Mouse (Mus musculus): ENCODE results near the gene Col4a2.

The Col4a2 gene

DNA sequence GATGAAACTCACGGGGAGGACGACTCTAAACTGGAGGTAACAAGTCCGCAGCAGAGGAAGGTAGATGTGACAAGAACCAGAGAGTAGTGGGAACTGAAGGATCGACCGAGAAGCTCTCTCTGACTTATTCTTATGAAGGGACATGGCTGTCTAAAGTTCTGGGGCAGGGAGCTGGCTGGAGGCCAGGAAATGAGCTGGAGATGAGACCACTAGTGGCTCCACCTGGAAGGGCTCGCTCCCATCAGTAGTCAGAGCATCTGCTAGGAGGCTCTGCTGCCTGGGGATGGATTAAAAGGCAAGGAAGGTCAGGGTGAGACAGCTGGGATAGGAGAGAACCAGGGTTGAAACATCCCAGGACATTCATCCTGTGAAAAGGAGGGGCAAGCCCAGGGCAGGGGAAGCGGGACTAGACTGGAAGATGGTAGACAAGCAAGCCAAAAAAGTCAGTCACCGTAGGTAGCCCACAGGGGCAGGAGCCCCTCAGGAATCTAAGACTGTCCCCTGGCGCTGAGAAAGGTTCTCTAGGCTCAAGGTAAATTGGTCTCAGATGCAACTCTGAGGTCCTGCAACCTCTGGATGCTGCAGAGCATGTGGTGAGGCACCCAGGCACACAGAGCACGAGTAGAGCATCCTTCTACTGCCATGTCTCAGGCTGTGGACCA is 16.2 kb upstream of the Col4a2 start:
- no peak for DNase-seq (ENCODE audit: low read depth)

DNA sequence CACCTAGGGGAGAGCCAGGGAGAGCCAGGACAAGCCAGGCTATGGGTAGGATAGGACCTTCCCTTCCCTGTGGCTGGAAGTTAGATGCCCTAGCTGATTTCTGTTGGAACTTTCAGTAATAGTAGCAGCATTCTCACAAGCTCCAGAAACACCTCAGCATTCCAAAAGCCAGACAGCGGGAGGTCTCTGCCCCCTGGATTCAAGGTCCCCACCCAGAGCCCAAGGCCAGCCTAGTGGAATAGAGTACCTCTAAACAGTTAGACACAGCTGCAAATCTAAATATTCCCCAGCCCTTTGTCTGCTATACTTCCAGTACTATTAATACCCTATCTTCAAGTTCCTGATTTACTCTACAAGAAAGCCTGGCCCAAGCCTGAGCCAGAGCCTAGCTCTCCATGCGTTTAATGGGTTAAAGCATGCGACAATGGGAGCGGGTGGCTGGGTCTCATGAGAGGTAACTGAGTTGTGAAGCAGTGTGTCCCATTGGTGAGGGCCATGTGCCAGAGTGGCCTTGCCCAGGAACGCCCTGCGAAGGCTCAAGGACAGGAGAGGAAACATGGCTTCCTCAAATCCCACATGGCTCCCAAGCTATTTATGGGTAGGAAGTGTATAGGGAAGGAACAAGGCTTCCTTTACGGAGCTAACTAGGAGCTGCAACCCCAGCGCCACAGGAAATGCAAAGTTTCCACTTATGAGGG is 15.3 kb upstream of the Col4a2 start:
- DNase-seq (ENCODE audit: low read depth), result no peak

DNA sequence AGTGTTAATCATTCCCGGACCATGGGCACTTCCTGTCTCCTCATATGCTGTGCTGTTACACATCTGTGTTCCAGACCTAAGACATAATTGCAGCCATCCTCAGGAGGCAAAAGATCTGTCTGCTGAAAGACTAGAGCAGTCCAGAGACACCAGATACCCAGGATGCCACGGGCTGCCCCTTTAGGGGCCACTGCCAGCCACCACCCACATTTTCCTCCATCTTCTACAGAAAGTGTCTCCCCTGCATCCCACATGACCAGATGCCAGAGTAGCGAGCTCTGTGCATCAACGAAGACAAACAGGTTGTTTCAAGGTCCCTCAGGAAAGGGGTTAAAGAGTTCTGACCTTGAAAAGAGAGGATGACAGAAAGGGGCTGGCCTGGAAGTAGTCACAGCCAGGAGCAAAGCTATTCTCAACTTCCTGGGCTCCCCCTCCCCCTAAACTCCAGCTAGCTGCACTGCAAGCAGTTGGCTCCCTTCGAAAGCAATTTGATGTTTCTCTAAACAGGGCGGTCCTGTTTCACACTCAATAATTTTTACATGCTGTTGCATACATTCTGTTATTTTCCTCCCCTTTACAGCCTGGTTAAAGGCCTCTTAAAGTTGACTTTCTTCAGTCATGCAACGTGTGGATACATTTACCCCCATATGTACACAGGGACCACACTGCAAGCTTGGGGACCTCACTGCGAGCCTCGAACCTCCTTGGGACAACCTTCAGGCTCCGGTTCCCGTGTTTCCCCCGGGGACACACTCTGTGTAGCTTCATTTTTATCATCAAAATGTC is 13.9 kb upstream of the Col4a2 start:
- DNase-seq (ENCODE audit: low read depth), result no peak

DNA sequence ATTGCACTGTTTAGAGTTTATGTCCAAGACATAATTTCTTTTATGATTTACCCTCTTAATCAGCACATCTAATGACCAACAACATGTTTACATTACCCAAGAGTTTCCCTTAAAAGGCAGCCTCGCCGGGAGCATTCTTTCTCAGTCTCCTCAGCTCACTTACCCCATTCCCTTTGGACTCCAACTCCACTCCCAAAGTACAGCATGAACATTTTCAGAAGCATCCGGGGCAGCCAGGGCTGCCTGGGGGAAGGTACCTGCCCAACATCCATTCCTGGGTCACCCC is 13.3 kb upstream of the Col4a2 start:
- DNase-seq (ENCODE audit: low read depth), result no peak

DNA sequence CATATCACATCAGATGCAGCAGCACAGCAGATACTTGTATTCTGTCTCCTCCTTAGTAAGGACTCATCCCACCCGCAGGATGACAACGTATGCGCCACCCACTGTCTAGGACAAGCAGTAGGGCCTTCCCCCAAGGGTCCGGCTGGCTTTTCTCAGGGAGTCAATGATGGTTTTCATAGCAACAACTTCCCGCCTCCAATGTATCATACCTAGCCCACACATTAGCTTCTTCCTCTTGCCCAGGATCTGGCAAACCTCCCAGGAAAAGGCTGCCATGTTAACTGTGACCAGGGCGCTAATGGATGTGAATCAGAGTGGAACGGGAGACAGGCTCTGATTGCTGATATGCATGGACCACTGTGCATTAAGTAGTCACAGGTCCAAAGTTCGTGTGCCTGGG is 12.2 kb upstream of the Col4a2 start:
- DNase-seq (ENCODE audit: low read depth), result no peak

DNA sequence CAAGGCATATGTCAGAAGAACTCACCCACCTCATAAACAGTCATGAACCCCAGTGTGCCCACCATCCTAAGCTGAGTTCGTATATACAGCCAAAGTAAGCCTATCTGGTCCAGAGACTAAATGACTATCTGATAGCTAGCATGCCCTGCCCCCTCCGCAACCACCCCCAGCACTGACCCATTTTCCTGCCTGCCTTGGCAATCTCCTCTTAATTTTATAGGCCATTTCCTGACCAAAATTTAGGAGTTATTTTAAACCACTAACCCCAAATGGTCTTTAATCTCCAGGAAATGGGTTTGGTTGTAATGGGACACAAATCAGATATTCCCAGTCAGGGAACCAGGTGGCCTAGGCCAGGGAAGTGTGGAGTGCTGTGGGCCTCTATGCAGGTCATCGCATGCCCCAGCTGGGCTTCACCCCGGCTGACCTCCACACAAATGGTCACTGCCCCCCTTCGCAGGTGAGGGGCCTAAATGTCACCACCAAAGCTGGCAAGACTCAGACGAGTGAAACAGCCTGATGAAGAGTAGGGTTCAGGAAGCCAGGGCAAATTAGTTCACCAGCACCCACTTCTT is 8.5 kb upstream of the Col4a2 start:
- no peak for DNase-seq (ENCODE audit: low read depth)

DNA sequence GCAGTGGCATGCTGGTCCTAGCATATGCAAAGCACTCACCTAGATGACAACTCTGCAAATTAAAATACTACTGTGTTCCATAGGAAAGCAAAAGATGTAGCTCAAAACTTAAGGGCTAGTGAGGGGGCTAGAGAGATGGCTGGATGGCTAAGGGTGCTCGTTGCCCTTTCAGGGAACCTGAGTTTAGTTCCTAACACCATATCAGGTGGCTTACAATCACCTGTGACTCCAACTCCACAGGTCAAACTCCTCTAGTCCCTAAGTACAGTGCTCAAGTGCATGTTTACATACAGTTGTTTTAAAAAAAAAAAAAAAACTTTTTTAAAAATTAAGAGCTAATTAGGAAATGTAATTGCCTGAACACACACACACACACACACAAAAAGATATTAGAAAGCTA is 7.1 kb upstream of the Col4a2 start:
- DNase-seq (ENCODE audit: low read depth), result no peak

DNA sequence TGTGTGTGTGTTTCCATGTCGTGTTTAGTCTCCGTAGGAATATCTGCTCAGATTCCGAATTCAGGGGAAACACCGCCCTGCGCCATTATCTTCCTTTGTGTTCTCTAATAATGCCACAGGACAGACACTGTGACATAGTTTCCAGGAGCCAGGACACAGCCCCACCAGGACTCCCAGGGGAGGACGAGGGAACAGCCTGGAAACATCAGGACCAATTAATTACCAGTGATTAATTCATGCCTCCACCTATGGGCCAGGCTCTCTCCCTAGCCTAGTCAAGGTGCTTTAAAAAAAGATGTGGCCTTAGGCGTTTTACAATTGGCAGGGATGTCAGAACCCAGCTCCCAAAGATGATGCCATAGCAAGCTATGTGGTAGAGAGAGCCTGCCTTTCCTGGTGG is 5.2 kb upstream of the Col4a2 start:
- DNase-seq (ENCODE audit: low read depth), result no peak

DNA sequence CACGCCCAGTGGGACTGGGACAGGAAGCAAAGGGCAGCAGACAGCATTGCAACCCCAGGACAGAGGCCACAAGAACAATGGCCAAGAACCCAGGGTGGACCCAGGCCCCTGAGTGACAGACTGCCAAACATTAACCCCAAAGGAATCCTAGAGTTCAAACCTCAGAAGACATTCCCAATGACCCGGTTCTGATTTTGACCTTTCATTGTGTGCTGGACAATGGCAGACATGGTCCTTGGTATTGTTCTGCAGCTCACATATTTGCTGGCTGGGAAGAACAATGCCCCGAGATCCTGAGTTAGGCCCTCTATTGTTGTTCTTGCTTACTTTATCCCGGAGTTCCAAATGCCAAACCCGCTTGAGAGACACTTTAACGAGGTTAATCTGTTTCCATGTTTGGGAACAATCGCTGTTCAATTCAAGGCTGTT is 4.0 kb upstream of the Col4a2 start:
- DNase-seq (ENCODE audit: low read depth), result no peak

DNA sequence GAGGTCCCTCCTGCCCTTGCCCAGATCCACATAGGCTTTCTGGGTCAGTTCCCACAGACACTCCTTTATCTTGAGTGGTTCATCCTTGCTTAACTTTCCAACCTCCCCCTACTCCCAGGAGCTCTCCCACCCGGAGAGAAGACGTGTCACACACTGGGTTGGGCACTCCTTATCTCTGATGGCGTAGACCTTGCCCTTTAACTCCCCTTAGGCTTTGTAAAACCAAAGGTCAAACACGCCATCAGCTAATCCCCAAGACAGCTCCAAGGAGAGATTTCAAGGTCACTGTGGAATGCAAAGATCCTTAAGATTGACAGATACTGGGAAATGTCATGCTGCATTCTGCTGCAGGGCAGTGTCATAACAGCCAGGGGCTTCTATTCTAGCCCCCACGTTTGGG is 3.4 kb upstream of the Col4a2 start:
- no peak for DNase-seq (ENCODE audit: low read depth)

DNA sequence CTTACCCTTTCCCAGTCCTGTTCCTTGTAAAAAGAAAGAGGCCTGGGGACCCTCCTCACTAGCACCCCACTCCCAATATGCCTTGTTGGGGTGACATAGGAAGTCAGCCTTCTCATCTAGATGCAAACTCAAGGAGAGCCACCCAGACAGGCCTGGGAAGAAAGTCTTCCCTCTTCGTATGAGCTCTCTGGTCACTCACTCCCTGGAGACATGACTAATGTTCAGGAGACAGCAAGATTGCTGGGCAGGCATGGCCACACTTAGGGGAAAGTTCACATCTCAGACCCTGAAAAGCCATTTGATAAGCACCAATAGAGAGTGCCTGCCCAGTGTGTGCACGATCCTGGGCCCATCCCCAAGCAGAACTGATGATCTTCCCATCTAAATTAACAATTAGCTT is 2.6 kb upstream of the Col4a2 start:
- DNase-seq (ENCODE audit: low read depth), result no peak

DNA sequence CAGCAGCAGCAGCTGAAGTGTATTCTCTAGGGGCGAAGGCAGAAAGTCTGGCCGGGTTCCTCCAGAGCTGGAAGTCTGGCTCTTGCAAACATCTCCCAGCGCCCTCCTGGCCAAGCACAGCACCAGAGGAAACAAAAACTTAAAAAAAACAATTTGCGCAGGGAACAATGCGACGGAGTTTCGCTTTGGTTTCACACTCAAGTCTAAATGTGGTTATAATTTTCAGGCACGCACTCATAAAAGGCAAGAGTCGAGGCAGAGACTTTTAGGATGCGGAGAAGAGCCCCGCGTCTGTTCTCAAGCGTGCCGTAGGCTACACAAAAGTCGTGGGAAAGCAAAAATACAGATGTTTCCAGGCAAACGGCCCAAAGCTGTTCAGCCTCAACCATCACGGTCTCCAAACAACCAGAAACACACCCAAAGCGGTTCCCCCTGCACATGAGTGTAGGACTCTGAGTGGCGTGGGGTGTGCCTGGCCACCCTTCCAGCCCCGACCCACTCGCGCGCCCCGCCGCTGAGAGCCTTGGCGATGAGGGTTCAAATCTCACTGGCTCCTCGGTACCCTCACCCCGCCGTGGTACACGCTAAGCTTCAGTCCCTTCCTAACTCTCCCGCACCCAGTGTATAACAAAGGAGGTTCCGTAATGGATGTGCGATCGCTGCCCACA is 790 bp upstream of the Col4a2 start:
- no peak for DNase-seq (ENCODE audit: low read depth)

DNA sequence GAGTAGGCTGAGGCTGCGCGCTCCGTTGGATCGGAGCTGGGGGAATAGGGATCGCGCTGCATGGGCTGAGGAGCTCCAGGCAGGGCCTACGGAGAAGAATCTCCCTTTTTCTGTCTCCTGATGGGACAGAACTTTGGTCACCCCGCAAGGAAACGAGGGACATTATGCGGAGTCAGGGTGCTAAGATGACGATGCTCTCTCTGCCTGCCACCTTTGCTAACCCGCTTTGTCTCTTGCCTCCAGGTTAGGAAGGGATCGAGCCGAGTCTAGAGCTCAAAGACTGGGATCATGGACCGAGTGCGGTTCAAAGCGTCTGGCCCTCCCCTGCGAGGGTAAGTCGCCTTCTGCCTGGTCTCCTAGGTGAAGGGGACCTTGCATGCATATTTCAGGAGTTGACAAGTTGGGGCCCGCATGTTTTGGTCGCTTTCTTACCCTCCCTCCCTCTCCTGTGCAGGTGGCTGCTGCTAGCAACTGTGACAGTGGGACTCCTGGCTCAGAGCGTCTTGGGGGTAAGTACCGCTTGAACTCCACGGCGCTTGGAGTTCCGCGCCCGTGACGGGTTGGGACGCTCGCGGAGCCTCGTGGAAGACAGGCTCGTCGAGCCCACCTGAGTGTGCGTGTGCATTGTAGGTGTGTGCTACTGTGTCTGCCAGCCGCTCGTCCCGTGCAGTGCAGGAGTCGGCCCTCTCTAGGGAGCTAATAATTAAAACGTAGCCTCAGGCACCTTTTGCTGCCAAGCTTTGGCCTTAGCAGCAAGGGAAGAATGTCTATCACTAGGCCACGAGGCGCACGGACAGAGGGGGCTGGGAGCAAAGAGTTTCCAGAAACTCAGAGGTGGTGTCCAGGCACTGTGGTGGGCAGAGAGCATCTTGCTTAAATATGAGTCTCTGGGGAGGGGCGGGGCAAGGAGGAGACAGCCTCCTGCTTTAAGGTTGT is 839 bp downstream of the Col4a2 start:
- DNase-seq (ENCODE audit: low read depth), result no peak

DNA sequence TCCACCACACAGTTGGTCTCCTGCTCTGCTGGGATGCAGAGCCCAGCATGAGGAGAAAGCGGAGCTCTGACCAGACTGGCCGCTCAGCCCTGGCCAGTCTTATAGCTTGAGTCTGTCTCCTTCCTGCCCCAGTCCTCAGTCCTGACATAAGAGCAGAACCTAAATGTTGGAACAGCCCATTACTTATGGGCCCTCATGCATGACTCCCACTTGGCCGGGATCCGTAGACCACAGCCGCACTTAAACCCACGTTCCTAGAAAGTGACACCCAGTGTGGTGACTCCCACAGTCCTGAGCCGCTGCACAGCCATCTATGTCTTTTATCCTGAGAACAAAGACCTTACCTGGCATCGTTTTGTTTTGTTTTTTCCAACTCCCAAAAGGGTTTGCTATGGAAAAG is 2.0 kb downstream of the Col4a2 start:
- no peak for DNase-seq (ENCODE audit: low read depth)

DNA sequence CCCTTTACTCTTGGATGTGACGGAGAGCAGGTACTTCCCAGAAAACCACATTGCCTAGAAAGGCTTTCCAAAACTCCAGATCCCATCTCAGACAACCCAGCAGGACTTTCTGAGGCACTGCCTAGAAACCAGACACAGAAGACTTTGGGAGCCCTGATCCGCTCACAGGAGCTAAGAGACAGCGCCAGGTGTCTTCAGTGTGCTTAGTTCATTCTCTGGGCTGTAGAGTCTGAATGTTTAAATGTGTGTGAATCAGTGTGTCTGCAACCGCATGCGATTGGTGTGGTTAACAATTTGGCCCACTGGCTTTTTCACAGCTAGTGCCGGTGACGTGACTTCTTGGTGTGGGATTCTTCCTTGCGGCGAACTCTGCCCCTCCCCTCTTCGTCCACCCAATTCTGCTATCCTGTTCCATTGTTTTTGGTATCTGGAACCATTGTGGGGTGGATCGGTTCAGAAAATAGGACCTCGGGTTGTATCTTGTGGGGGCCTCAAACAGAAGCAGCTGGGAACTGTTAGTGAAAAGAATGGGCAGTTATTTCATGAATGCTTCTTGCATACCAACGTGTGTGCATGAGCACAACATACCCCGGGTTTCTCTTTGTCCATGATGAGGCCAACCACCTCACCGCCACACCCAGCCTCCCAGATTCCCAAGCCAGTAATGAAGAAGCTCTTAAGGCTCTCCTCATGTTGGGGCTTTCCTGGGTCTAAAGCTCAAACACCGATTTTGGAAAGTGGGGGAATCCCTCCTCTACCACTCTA is 2.8 kb downstream of the Col4a2 start:
- DNase-seq (ENCODE audit: low read depth), result no peak

DNA sequence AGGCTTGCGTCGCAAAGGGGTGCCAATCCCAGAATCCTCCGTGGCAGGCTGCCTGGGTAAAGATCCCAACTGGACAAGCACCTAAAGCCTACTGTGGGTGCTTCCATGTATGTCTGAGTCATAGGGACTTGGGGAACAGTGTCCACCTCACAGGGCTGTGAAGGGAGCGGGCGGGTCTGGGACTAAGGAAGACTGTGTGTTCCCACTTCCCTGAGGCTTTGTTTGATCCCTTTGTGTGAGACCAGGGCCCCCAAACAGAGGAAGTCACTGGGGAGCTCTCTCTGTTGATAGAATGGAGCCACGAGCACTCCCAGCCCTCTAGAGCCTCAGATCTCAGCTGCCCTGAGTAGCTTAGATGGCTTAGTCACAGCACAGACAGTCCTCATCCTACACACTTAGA is 3.5 kb downstream of the Col4a2 start:
- DNase-seq (ENCODE audit: low read depth), result no peak

DNA sequence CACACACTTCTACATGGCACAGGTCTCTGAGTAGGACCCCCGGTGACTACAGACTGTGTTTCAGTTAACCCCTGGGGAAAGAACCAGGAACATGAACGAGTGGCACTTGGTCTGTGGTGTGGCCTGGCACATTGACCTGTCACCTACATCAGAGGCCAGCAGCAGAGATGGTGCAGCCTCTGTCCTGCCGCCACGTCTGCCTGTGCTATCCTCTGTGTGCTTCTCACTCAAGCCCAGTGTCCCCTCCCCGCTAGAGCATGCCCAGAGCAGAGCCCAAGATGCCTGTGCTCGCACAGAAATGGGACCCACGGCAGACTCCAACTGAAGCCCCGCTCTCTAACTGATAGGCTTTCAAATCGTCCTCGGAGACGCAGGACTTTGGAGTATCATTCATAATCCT is 6.8 kb downstream of the Col4a2 start:
- DNase-seq (ENCODE audit: low read depth), result no peak

DNA sequence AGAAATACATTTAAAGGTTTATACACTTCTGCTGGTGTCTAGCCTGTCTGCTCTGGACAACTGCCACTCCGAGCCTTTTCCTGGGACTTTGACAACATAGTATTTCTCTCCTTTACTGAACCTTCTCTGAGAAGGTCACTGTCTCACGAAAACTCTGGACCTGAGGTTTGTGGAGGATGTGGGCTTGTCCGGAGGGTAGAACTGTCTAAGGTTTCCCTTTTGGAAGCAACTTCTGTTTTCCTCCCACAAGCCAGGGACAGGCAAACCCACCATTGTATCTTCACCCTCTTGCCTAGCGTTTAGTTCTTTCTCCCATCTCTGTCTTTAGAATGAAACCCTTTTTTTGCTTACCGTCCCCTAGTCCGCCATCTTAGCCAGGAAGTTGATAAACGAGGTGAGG is 9.2 kb downstream of the Col4a2 start:
- DNase-seq (ENCODE audit: low read depth), result no peak

DNA sequence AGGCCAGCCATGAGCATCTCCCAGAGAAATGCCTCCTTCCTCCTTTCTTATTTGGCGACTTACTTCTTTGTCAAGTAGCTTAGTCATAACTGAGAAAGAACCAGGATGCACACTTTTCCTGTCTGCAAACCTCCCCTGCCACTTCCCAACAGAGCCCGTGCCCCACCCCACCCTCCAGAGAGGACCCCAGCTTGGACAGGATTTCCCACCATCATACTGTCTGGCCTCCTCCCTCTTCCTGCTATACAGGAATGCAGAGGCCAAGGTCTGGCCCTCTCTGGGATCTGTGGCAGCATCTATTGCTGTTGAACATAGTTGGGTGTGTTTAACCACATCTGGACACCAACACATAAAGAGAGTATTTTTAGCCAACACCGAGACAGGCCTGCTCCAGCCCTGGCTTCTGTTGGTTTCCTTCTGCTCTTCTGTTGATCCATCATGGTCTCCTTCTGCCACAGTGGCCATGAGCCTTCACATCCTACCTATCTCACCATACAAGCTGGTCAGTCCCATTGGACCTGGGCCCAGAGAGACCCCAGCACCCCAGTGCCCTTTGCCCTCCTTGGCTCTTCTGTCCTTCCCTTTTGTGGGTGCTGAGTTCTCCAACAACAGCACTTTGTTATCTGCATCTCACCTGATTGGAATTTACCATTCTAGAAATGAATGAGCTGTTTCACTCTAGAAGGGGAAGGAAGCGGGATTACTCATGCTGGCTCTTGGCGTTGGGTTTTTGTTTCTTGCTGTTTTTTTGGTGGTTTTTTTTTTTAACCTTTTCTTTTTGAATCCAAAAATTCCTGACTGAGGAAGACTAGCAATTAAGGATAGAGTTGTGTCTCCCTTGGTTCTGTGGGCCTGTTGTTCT is 10.3 kb downstream of the Col4a2 start:
- DNase-seq (ENCODE audit: low read depth), result no peak

DNA sequence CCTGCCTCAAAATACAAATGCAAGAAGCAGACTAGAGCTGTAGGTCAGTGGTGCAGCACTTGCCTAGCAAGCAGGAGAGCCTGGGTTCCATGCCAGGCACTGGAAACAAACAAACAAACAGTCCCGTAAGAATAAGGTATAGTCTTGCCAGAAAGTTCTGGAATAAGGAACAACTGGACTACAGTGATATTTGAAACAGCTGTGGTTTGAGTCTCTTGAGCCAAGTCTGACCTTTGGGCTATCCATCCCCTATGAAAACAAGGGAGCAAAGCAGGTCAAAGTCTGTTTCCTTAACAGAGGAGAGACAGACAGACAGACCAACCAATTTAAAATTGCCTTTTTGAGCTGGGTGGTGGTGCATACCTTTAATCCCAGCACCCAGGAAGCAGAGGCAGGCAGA is 11.1 kb downstream of the Col4a2 start:
- DNase-seq (ENCODE audit: low read depth), result no peak

All from c-Kit-positive CD71-negative TER-119-negative erythroid progenitor cells, embryonic 14.5 days (primary cell).